Mouse (Mus musculus): ENCODE data around the gene Dzip1. TPM values are rescaled to one million over a fixed set of nuclear protein-coding genes. Genes with fewer than 3 reads are reported as not detected.

Dzip1 gene
- polyA plus RNA-seq, 1 experiment = 47.2 TPM

- TF ChIP-seq EP300 (IDR thresholded peaks at IDR 0.05; ENCODE audit: insufficient read depth, low read depth, low read length) (no peak), CTCF (IDR thresholded peaks at IDR 0.05; ENCODE audit: low read depth, low read length) (no peak), POLR2A (IDR thresholded peaks at IDR 0.05; ENCODE audit: insufficient read depth, low read length) (no peak)
- H3K9me3 ChIP-seq (replicated peaks; ENCODE audit: control insufficient read depth, insufficient read depth, low read length, poor library complexity, severe bottlenecking) = no peaks in the 10 kb centered on the region
- no peaks in the 10 kb centered on the region for H3K36me3 ChIP-seq (ENCODE audit: control insufficient read depth, insufficient read depth, low read length, poor library complexity, severe bottlenecking)
- no peak overlapping the region for H3K9ac ChIP-seq (ENCODE audit: low read depth, poor library complexity, severe bottlenecking)
- H3K27ac ChIP-seq (ENCODE audit: insufficient read depth, low read length) = no peak overlapping the region
- no peak overlapping the region for H3K4me3 ChIP-seq (ENCODE audit: low read depth, low read length)
- no peaks in the 10 kb centered on the region for H3K4me1 ChIP-seq (ENCODE audit: control insufficient read depth, insufficient read depth, low read length)
- H3K27me3 ChIP-seq (ENCODE audit: control insufficient read depth, insufficient read depth, low read length, poor library complexity, severe bottlenecking) = no peaks in the 10 kb centered on the region
Observed at GRCm38 (mm10) chr14:118836145-118836544, 89.1 kb downstream of the Dzip1 start.

DNA sequence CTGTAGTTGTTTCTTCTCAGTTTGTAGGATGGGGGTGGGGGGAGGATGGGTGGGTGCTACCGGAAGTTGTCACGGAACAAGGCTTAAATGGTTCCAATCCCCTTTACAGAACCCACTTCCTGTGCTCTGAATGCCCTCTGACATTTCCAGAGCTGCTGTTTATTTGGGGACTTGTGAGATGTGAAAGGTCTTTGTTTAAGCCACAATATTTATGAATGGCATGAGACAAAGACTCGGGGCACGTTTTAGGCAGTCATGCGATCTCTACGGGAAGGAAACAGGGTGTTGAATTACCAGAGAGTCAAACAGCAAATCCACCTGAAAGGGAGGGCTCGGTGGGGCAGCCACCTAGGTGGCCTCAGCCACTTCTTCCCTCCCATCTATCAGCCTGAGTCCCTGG is 90.9 kb downstream of the Dzip1 start:
- Histone ChIP-seq H3K4me3 (ENCODE audit: low read depth, low read length) (no peak overlapping the region), H3K27me3 (ENCODE audit: control insufficient read depth, insufficient read depth, low read length, poor library complexity, severe bottlenecking) (no peaks in the 10 kb centered on the region), H3K9me3 (replicated peaks; ENCODE audit: control insufficient read depth, insufficient read depth, low read length, poor library complexity, severe bottlenecking) (no peaks in the 10 kb centered on the region), H3K27ac (ENCODE audit: insufficient read depth, low read length) (no peak overlapping the region), H3K9ac (ENCODE audit: low read depth, poor library complexity, severe bottlenecking) (no peak overlapping the region), H3K36me3 (ENCODE audit: control insufficient read depth, insufficient read depth, low read length, poor library complexity, severe bottlenecking) (no peaks in the 10 kb centered on the region), H3K4me1 (ENCODE audit: control insufficient read depth, insufficient read depth, low read length) (no peaks in the 10 kb centered on the region)
- TF ChIP-seq CTCF (IDR thresholded peaks at IDR 0.05; ENCODE audit: low read depth, low read length) (no peak), POLR2A (IDR thresholded peaks at IDR 0.05; ENCODE audit: insufficient read depth, low read length) (no peak), EP300 (IDR thresholded peaks at IDR 0.05; ENCODE audit: insufficient read depth, low read depth, low read length) (no peak)

- TF ChIP-seq CTCF (IDR thresholded peaks at IDR 0.05; ENCODE audit: low read depth, low read length) (no peak), POLR2A (IDR thresholded peaks at IDR 0.05; ENCODE audit: insufficient read depth, low read length) (no peak), EP300 (IDR thresholded peaks at IDR 0.05; ENCODE audit: insufficient read depth, low read depth, low read length) (no peak)
- H3K27ac ChIP-seq (ENCODE audit: insufficient read depth, low read length) = no peak overlapping the region
- no peaks in the 10 kb centered on the region for H3K27me3 ChIP-seq (ENCODE audit: control insufficient read depth, insufficient read depth, low read length, poor library complexity, severe bottlenecking)
- no peaks in the 10 kb centered on the region for H3K9me3 ChIP-seq (replicated peaks; ENCODE audit: control insufficient read depth, insufficient read depth, low read length, poor library complexity, severe bottlenecking)
- H3K4me3 ChIP-seq (ENCODE audit: low read depth, low read length) = no peak overlapping the region
- H3K36me3 ChIP-seq (ENCODE audit: control insufficient read depth, insufficient read depth, low read length, poor library complexity, severe bottlenecking) = no peaks in the 10 kb centered on the region
- H3K4me1 ChIP-seq (ENCODE audit: control insufficient read depth, insufficient read depth, low read length) = no peaks in the 10 kb centered on the region
- no peak overlapping the region for H3K9ac ChIP-seq (ENCODE audit: low read depth, poor library complexity, severe bottlenecking)
Observed at GRCm38 (mm10) chr14:118833241-118833640, 92.0 kb downstream of the Dzip1 start.

DNA sequence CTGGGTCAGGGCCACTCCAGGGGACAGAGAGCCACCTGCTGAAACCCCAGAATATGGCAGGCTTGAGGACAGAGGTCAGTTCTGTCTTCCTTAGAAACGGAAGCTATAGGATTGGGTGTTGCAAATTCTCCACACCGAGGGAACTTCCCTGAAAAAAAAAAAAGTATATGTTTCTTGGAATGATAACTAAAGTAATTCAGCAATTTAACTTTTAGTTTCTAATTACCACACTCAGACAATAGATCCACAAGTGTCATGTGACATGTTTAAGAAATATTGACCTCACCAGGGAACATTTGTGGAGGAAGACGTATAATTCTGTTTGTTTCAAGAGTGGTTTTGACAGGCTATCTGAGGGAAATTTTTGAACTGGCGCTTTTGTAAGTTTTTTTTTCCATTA is 93.7 kb downstream of the Dzip1 start:
- Histone ChIP-seq H3K27me3 (ENCODE audit: control insufficient read depth, insufficient read depth, low read length, poor library complexity, severe bottlenecking) (no peaks in the 10 kb centered on the region), H3K36me3 (ENCODE audit: control insufficient read depth, insufficient read depth, low read length, poor library complexity, severe bottlenecking) (no peaks in the 10 kb centered on the region), H3K4me3 (ENCODE audit: low read depth, low read length) (no peak overlapping the region), H3K27ac (ENCODE audit: insufficient read depth, low read length) (no peak overlapping the region), H3K9ac (ENCODE audit: low read depth, poor library complexity, severe bottlenecking) (no peak overlapping the region), H3K4me1 (ENCODE audit: control insufficient read depth, insufficient read depth, low read length) (no peaks in the 10 kb centered on the region), H3K9me3 (replicated peaks; ENCODE audit: control insufficient read depth, insufficient read depth, low read length, poor library complexity, severe bottlenecking) (no peaks in the 10 kb centered on the region)
- TF ChIP-seq CTCF (IDR thresholded peaks at IDR 0.05; ENCODE audit: low read depth, low read length) (no peak), POLR2A (IDR thresholded peaks at IDR 0.05; ENCODE audit: insufficient read depth, low read length) (no peak), EP300 (IDR thresholded peaks at IDR 0.05; ENCODE audit: insufficient read depth, low read depth, low read length) (no peak)

- Histone ChIP-seq H3K4me3 (ENCODE audit: low read depth, low read length) (no peak overlapping the region), H3K36me3 (ENCODE audit: control insufficient read depth, insufficient read depth, low read length, poor library complexity, severe bottlenecking) (no peaks in the 10 kb centered on the region)
Observed at GRCm38 (mm10) chr14:118829331-118830095, 95.7 kb downstream of the Dzip1 start.

DNA sequence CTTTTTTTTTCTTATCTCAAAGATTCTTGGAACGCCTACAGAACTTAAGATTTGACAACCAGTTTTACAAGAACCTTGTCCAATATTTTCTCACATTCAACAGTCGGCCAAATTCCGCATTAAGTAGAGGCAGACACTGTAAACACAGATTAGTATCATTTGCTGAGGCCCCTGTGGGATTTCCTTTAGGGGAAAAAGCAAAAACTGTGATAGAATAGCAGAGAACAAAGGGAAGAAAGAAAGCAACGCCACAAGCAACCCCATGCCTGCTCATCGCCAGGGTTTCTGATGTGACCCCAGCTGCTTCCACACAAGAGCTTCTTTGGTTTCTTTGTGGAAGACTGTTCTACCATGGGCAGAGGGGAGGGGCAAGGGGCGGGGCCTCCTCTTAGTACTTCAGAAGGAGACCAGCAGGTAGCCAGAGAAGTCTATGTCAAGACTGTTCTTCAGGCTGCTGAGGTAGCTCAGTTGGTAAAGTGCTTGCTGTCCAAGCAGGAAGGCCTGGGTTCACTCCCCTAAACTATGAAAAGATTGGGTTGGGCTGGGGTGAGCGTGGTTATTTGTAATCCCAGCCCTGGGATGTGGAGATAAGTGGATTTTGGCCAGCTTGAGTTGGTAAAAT is 97.9 kb downstream of the Dzip1 start:
- Histone ChIP-seq H3K27ac (ENCODE audit: insufficient read depth, low read length) (no peak overlapping the region), H3K4me1 (ENCODE audit: control insufficient read depth, insufficient read depth, low read length) (no peaks in the 10 kb centered on the region), H3K27me3 (ENCODE audit: control insufficient read depth, insufficient read depth, low read length, poor library complexity, severe bottlenecking) (no peaks in the 10 kb centered on the region), H3K36me3 (ENCODE audit: control insufficient read depth, insufficient read depth, low read length, poor library complexity, severe bottlenecking) (no peaks in the 10 kb centered on the region), H3K9ac (ENCODE audit: low read depth, poor library complexity, severe bottlenecking) (no peak overlapping the region), H3K9me3 (replicated peaks; ENCODE audit: control insufficient read depth, insufficient read depth, low read length, poor library complexity, severe bottlenecking) (no peaks in the 10 kb centered on the region), H3K4me3 (ENCODE audit: low read depth, low read length) (no peak overlapping the region)
- TF ChIP-seq EP300 (IDR thresholded peaks at IDR 0.05; ENCODE audit: insufficient read depth, low read depth, low read length) = no peak
- no peak for TF ChIP-seq CTCF (IDR thresholded peaks at IDR 0.05; ENCODE audit: low read depth, low read length)
- TF ChIP-seq POLR2A (IDR thresholded peaks at IDR 0.05; ENCODE audit: insufficient read depth, low read length) = no peak

More at GRCm38 (mm10) chr14:118829331-118830095, 95.7 kb downstream of the Dzip1 start:
- no peak overlapping the region for H3K9ac ChIP-seq (ENCODE audit: low read depth, poor library complexity, severe bottlenecking)
- no peak overlapping the region for H3K27ac ChIP-seq (ENCODE audit: insufficient read depth, low read length)
- TF ChIP-seq CTCF (IDR thresholded peaks at IDR 0.05; ENCODE audit: low read depth, low read length) = no peak
- TF ChIP-seq POLR2A (IDR thresholded peaks at IDR 0.05; ENCODE audit: insufficient read depth, low read length) = no peak
- TF ChIP-seq EP300 (IDR thresholded peaks at IDR 0.05; ENCODE audit: insufficient read depth, low read depth, low read length) = no peak
- no peaks in the 10 kb centered on the region for H3K9me3 ChIP-seq (replicated peaks; ENCODE audit: control insufficient read depth, insufficient read depth, low read length, poor library complexity, severe bottlenecking)
- no peaks in the 10 kb centered on the region for H3K27me3 ChIP-seq (ENCODE audit: control insufficient read depth, insufficient read depth, low read length, poor library complexity, severe bottlenecking)
- H3K4me1 ChIP-seq (ENCODE audit: control insufficient read depth, insufficient read depth, low read length) = no peaks in the 10 kb centered on the region

All from ES-Bruce4 (cell line).